Mouse (Mus musculus) CH12.LX (cell line): Measurements from ENCODE around the gene Dpp6.

Source experiments
- CHD1 ChIP-seq: IDR thresholded peaks from 2 replicates; pipeline ENCODE4 v1.6.1; 2012; ENCODE audit warnings: low read depth, low read length, improper control_type of control experiment, inconsistent platforms
- CTCF ChIP-seq, 2 experiments: IDR thresholded peaks in 1 of 2; conservative IDR thresholded peaks in 1 of 2; 2 replicates each; pipeline ENCODE4 v1.5.1; 2011 to 2012; ENCODE audit warnings: low read depth in 2 of 2, low read length in 2 of 2, improper control_type of control experiment in 1 of 2, inconsistent platforms in 1 of 2, mild to moderate bottlenecking in 1 of 2, moderate library complexity in 1 of 2
- E2F4 ChIP-seq: IDR thresholded peaks from 2 replicates; pipeline ENCODE4 v1.6.1; 2011; ENCODE audit warnings: low read depth, low read length, improper control_type of control experiment; ENCODE audit not compliant: insufficient replicate concordance
- EP300 ChIP-seq: IDR thresholded peaks from 2 replicates; pipeline ENCODE4 v1.6.1; 2011; ENCODE audit warnings: low read length, improper control_type of control experiment
- GABPA ChIP-seq: IDR thresholded peaks from 2 replicates; pipeline ENCODE4 v1.6.1; 2012; ENCODE audit warnings: low read depth, low read length, improper control_type of control experiment, inconsistent platforms; ENCODE audit not compliant: insufficient replicate concordance
- IRF4 ChIP-seq: IDR thresholded peaks from 2 replicates; pipeline ENCODE4 v1.6.1; 2014; ENCODE audit warnings: low read depth, mild to moderate bottlenecking, inconsistent platforms, low read length, improper control_type of control experiment
- JUN ChIP-seq: IDR thresholded peaks from 2 replicates; pipeline ENCODE4 v1.6.1; 2011; ENCODE audit warnings: low read depth, mild to moderate bottlenecking, low read length, improper control_type of control experiment, moderate library complexity; ENCODE audit not compliant: insufficient read depth
- KAT2A ChIP-seq: IDR thresholded peaks from 2 replicates; pipeline ENCODE4 v1.6.1; 2012; ENCODE audit warnings: low read length, improper control_type of control experiment, inconsistent platforms; ENCODE audit not compliant: insufficient replicate concordance
- MAZ ChIP-seq: IDR thresholded peaks from 2 replicates; pipeline ENCODE4 v1.6.1; 2012; ENCODE audit warnings: low read depth, mild to moderate bottlenecking, inconsistent platforms, low read length, improper control_type of control experiment, moderate library complexity
- POLR2A ChIP-seq: IDR thresholded peaks from 2 replicates; pipeline ENCODE4 v1.6.1; 2011; ENCODE audit warnings: low read depth, mild to moderate bottlenecking, improper control_type of control experiment, low read length
- RAD21 ChIP-seq: IDR thresholded peaks from 2 replicates; pipeline ENCODE4 v1.6.1; 2011; ENCODE audit warnings: low read depth, mild to moderate bottlenecking, low read length, improper control_type of control experiment, moderate library complexity
- SMC3 ChIP-seq: IDR thresholded peaks from 2 replicates; pipeline ENCODE4 v1.6.1; 2011; ENCODE audit warnings: low read depth, low read length, improper control_type of control experiment
- USF1 ChIP-seq: IDR thresholded peaks from 2 replicates; pipeline ENCODE4 v1.6.1; 2014; ENCODE audit warnings: low read depth, mild to moderate bottlenecking, inconsistent platforms, low read length, improper control_type of control experiment
- ZKSCAN1 ChIP-seq: IDR thresholded peaks from 2 replicates; pipeline ENCODE4 v1.6.1; 2012; ENCODE audit warnings: low read depth, inconsistent platforms, low read length, improper control_type of control experiment, borderline replicate concordance

DNA sequence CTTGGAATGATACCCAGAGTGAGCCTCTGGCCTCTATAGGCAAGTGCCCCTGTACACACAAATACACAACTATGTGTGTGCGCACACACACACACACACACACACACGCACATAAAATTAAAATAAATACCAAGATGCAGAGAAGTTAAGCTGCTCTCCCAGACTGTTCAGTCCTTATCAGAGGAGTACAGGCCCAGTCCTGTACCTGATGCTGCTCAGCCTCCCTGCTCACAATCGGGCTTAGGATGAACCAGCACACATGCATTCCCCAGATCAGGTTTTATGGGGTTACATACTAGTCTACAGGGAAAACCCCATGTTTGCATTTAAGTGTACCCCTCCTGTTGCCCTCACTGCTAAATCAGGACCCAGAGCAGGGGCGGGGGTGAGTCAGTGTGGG lies 847.1 kb downstream of the Dpp6 start:
- TF ChIP-seq CTCF (conservative IDR thresholded peaks at IDR 0.05 in 1 of 2, IDR thresholded peaks at IDR 0.05 in 1 of 2; ENCODE audit: low read depth in 2 of 2, low read length in 2 of 2) (no peak), SMC3 (no peak), POLR2A (no peak), E2F4 (no peak), KAT2A (no peak), IRF4 (no peak), GABPA (no peak), CHD1 (no peak), ZKSCAN1 (no peak), MAZ (no peak), EP300 (no peak), JUN (no peak), RAD21 (no peak), USF1 (no peak)
